Mouse (Mus musculus) ovary, postnatal 10 days (tissue): ENCODE measurements around the gene Fras1.

Experiments used
- DNase-seq: peaks from one replicate; pipeline ENCODE4 v3.0.0; 2022; ENCODE audit warnings: low spot score

Fras1 gene

DNA sequence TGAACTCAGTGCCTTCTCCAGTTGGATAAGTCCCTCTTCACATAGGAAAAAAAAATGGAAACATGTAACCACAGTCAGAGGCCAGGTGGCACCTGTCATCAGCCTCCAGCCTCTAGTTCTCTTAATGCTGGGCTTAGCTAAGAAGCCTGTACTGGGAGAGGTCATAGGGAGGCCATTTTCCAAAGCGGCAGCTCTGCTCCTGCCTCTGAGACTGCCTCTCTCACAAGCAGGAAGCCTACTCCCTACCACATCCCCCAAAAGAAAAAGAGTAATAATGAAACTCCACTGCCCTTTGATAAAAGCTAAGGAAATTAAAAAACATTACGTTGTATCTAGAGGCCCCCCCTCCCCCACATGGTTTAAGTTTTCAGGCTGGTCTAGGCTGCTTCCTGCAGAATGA, 309.0 kb downstream of the Fras1 start:
- DNase-seq: no peak

DNA sequence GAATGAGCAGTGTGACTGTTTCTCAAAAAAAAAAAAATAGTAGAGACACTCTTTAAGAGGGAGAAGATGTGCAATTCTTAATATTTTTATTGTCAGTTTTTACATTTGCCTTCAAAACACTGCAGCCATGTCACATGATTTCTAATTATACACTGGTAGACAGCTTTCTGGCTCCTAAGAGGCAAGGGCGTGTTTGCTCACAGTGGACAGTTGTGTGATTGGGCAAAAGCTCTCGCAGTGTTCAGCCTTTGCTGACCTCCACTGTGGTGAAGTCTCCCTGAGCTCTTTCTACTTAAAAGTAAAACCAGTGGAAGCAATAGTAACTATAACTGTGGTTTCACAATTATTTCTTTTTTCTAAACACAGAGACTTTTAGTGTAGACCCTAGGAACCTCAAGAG, 315.1 kb downstream of the Fras1 start:
- DNase-seq: no peak

DNA sequence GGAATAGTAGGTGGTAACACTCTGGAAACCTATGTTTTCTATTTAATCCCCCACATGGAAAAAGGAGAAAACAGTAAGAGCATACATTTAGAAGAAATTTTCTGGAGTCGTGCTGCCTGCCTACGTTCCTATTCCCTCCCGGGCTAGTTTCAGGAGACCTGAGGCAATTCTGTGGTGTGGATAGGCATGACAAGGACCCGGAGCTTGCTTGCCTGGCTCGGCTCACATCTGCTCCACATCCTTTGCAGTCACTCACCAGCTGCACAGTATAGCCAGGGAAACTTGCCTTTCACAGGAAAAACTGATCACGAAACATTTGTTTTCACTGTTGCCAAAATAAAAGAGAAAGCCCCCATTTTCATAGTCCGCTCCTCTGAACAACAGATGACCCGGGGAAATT, 325.2 kb downstream of the Fras1 start:
- DNase-seq: no peak

DNA sequence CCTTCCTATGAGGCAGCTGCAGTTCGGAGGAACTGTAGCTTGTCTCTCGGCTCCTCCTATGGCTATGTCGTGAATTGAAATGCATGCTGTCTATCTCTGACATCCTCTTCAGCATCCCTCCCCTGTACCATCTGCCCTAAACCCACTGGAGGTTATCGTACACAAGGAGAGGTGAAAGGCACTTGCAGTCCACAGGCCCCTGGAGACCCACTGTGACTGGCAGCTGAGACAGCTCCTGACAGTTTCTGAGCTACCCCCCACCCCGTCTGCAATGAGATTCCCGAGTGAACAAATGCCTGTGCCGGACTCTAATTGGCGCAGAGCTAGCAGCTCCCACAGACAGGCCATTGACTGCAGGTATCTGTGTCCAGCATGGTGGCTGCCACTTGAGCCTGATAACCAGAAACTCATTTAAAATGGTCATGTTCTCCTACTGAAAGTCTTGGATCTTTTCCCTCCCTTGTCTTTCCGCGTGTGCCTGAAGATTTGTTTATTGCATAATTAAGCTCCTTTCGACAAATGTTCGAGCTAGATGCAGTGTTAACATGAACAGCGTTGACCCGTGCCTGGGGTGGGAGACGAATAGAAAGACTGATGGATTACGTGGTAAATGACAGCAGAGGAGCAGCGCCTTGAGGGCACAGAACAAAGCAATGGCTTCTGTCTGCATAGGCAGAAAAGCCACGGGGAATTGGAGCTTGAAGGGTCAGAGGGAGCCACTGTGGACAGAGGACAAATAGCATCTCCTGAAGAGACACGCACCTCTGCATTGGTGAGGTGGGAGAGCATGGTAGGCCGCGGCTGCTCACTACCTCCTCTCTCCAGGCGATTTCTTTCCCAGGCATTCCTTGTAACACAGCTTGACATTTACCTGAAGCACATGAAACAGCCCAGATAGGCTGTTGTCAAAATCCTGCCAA, 329.2 kb downstream of the Fras1 start:
- no peak for DNase-seq

DNA sequence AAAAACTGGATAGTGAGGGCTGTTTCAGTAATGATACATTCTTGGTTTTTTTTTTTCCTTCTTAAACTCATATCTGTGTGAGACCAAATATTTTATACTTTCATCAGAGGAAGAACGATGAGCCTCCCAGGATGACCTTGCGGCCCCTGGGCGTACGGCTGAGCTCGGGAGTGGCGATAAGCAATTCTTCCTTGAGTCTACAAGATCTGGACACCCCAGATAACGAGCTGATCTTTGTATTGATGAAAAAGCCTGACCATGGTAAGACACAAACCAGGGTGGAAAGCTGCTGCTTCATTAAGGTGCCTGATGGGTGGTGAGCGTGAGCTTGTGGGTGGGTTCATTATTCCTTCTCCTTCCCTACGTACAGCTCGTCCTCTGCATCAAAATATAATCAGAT, 334.8 kb downstream of the Fras1 start:
- DNase-seq: no peak

DNA sequence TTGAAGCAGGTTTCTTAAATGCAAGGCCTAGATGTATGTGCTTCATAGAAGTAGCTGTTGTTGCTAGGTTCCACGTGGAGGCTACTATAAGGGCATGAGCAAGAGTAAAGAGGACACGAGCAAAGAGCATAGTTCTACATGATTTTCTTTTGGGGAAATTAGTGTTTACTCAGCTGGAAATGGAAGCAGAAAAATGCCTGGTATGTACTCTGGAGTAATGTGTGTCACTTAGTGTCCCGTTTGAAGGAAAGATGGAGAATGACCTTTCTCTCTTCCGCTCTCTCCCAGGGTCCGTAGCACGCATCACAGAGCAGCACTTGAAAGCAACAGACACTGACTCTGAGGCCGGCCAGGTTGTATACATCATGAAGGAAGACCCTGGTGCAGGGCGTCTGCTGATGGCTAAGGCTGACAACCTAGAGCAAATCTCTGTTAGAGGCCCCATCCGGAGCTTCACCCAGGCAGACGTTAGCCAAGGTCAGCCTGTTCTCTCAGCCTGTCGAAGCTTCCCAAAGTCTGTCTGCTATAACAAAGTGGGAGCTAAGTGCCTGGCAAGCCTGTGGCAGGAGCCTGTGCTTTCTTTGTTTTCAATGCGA, 338.4 kb downstream of the Fras1 start:
- no peak for DNase-seq

DNA sequence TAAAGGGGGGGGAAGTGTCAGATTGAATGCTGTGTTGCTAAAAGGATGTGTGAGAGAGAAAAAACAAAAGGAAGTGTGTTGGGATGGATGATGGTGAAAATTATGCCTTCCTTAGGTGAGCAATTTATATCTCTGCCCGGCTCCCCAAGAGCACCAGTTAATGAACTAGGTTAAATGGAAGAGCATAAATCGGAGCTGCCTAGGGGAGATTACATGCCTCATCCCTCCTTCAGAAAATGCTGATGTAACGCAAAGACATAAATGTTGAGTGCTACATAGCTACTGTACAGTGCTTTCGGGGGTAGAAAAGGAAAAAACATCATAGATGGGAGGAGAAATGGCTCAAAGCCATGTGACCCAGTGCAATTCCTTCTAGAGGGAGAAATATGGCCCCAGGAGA, 339.0 kb downstream of the Fras1 start:
- DNase-seq: no peak

DNA sequence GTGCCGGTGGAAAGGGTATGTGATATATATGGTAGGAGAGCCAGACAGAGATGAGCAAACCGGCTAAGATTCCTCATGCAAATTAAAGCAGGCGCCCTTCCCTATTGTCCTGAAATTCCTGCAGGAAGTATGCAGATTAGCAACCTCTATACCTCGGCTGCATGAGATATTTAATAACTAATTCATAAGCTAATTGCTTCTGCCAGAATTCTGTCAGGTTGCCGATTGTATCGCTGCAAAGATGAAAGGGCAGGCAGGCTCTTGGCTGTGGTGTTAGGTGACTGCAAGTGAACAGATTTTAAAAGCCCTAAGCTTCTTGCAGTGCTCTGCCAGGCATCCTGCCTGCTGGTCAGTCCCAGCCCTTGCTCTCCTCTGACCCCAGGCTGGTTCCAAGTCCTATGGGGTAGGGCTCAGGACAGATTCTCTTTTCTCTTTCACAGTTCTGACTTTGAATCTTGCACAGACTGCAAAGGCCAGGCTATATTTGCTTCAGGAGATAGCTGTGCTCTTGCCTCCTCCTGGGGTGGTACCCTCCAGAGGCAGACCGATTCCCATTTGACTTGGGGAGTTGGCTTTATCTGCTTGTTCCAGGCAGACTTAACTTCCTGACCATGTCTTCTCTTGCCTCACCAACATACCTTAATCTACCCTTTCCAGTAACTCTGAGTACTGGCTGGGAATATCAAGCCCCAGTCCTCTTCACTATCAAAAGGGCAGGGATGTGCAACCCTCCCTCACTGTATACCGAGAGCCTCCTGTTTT, 342.7 kb downstream of the Fras1 start:
- DNase-seq: no peak

DNA sequence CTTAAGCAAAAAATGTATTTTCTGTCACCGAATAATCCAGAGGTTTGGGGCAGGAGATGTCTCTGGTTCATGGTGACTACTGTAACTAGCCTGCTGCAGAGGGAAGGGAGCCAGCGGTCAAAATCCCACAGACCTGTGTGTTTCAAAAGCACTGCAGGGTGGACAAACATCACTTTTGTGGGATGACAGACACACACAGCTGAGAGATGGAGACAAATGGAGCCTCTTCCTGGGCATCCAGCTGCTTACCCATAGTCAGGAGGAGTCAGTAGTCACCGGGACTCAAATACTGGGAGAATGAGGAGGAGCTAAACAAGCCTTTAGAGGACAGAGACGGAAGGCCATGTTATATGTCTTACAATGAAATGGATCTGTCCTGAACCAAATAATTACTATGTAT, 343.9 kb downstream of the Fras1 start:
- DNase-seq: no peak

DNA sequence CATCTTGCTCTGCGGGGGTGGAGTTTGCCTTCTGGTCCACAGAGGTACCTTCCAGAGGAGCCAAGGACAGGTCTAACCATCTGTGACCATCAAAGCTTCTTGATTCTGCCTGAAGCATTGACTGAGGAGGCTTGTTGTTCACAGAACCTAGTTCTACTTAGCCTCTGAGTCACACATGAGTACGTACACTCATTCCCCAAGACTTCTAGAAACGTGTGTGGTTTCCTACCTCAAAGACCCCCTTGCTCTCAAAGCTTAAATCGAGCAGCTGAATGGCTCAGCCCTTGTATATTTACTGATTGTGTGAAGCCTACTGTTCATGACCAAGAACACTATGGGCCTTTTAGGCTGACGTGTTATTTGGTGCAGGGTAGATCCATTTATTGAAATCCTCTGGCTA, 344.8 kb downstream of the Fras1 start:
- no peak for DNase-seq

DNA sequence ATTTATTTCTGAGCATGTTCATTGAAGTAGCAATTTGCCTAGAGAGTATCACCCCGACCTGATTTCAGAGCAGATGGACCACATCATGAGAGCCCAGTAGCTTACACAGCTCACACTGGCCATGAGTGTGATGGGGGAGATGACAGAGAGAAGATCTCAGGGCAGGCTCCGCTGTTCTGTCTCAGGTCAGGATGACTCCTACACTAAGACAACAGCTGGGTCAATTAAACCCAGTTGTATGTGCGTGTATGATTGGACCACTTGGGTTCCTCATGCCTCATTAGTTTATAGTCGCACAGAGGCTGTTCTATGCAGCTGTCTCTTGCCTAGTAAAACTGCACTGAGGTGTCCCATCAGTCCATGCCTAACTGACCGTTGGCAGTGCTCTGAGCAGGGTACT, 345.5 kb downstream of the Fras1 start:
- DNase-seq: no peak

DNA sequence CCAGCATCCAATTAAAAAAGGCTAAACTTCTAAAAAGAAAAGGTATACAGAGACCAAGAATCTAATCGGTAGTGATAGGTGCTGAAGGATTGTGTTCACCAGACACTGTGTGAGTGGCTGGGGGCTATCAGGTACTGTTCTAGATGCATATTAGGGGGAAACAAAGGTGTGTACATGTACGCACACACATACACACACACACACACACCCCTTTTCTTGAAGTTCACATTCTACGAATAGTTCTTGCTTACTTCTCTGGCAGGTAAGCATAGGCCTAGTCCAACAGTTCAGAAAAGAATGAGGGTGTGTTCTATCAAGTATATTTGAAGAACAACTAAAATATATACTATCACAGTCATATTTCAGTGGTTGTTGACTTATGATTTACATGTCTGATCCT, 348.9 kb downstream of the Fras1 start:
- no peak for DNase-seq

DNA sequence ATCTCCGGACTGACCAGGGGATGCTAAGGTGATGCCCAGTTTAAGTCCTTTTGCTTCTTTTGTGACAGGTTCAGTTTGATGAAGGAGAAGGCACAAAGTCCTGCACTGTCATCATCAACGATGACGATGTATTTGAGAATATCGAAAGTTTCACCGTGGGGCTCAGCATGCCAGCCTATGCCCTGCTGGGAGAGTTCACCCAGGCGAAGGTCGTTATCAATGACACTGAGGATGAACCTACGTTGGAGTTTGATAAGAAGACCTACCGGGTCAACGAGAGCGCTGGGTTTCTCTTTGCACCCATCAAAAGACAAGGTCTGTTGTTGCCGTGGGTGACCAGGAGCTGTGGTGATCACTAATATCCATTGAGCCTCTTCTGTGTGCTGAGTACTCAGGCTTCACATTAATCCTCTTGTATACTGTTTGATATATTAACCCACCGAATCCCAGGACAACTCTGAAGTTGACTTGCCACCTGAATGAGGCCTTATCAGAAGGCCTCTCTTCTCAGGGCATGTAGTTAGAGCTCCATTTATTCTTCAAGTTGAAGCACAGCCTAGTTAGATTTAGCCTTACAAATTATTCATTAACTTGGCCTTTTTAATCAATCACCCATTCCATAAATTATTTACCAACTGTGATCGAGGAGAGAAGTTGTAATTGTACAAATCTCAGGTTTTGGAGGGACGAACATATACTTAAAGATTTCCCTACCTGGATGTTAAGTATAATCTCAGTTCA, 365.6 kb downstream of the Fras1 start:
- DNase-seq: no peak

DNA sequence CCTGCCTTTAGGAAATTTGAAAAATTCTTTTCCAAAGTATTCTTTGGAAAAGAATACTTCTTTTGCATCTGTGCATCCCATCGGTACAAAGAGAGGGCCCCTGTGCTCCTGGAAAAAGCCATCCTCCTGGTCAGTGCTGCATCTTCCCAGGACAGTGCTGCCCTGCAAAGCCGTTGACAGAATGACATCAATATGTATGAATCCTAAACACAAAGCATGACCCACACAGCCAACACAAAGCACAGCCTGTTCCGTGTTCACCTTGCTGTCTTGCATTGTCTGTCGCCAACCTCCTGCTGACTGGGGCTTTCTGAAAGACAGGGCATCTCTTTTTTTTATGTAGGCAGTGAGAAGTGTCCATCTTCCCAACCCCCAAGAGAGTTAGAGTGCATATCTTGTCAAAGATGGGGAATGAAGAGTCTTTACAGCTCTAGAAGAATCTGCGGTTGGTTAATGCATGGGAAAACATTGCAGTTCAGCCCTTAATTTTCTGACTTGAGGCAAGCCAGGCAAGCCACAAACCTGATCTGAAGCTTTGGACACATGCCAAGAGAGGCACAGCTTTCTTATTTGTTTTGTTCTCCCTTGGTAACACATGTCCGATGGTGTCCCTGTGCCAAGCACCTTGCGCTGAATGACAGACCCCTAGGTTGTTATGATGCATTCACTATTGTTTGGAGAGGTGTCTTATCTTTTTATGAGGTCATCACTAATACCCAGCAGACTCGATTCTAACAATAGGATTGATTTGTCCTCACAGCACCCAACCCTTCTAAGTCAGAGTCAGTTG, 373.6 kb downstream of the Fras1 start:
- DNase-seq: no peak

DNA sequence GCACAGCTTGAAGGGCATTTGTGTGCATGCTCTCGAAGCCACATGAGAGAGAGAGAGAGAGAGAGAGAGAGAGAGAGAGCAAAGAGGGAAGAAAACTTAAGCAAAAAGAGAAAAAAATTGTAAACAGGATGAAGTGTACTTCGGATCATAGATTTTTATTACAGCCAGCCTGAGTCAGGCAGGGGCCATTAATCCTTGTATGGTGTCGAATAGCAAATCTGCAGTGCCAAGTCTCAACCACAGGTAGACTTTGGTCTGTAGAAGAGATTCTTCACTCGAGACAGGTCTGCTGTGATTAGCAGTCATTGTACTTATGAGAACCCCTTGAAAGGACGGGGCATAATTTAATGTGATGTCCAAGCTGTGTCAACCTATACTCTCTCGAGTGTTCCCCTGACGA, 383.9 kb downstream of the Fras1 start:
- no peak for DNase-seq

DNA sequence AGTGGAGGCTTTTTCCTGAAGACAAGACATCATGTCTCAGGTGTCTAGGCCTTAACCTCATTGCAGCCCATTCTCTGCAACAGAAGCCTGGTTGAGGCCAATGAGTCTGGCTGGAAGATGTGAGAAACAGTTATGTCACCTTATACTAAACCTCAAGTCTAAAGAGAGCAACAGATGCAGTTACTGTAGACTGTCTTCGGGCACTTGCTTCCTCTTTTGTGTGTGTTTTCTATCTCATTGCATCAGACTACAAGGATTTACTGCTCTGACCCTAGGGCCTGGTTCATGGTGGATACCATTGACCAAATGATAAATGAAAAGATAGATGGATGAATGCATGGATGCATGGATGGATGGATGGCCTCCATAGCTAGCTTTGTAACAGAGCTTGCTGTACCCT, 388.3 kb downstream of the Fras1 start:
- no peak for DNase-seq

DNA sequence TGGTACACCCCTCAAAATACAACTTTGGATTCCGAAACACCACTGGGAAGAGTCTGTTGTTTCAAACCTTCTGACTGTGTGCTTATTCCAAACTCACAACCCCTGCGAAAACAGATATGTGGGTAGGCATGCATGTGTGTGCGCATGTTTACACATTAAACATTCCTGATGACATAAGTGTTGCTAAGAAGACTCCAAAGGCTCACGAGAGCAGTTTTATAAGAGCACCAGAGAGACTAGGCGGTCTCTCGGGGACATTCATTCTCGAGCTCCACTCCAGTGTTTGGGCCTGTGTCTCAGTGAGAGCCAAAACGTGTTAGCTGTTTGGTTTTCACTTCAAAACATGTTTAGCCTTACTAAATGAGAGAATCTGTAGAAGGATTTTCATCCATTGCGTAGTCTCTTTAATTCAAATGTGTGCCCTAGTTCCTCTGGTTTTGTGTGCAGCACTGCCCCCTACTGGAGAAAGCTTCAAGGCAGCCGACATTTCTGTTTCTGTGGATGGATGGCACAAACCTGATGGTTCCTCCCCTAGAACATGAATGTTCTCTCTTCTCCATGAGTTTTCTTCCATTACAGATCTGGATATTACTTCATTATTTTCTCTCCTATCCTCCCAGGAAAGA, 395.2 kb downstream of the Fras1 start:
- DNase-seq: no peak

DNA sequence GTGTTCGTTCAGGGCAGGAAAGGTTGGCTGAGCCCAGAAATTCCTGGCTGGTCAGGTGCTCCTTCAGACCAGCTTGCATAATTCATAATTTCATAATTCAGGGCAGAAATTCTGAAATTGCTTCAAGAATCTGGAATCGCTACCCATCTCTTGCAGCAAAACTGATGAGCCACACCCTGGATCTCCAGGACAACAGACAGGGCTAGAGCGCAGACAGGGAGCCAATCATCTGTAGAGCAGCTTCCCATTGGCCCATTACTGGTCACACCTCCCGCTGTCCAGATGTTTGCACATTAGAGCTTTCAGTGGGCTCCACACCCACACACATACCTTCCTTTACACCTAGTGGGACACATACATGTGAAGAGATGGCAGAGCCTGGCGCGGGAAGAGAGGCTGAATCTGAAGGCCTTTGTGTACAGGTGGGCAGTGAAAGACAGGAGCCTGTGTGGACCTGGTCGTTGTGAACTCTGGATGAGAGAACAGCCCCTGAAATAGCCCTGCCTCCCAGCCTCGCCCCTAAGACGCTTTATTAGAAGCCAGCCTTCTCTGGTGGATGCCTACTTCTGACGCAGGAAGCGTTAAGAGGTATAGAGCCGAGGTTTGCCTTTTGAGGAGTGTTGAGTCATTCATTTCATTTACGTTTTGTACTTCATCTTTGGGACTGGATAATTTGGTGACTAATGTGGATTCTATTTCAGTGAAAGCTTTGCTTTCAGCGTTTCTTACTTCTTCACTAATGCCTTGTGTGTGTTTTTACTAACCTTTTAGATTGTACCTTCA, 409.9 kb downstream of the Fras1 start:
- no peak for DNase-seq

DNA sequence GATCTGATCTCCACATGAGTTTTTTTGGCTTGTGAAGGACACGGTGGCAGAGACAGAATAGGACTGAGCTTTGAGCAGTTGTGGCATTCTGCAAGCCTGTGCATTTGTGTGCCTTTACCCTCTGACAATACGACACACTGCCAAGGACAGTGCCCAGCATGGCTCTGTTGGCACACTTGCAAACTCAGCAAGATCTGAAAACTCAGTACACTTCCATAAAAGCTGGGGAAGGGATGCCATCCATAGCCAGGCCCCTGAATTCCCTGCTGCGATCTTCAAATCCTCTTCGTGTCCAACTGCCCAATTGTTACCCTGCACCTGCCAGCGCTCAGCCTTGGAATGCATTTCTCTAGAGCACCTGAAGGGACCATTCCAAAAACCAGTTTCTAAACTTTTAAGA, 411.3 kb downstream of the Fras1 start:
- no peak for DNase-seq

DNA sequence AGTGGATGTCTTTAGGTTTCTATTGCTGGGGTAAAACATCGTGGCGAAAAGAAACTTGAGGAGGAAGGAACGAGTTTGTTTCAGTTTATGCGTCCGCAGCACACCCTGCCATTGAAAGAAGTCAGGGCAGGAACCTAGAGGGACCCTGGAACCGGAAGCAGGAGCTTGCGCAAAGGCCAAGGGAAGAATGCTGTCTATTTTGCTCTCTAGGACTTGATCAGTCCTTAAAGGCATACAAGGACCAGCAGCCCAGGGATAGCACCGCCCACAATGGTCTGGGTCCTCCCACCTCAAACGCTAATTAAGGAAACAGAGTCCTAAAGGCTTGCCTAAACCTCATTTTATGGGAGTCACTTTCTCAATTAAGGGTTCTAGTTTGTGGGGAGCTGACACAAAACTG, 418.7 kb downstream of the Fras1 start:
- DNase-seq: no peak
